Mouse (Mus musculus) spleen, embryonic (tissue): ENCODE measurements around the gene Myzap.

Experiments
- CTCF ChIA-PET: fragments of 350-600 bp; sonication (Branson Sonifier 250); formaldehyde crosslinking; loops from one replicate; lab custom pipeline; 2022; lab: Charles Lee

The Myzap gene

DNA sequence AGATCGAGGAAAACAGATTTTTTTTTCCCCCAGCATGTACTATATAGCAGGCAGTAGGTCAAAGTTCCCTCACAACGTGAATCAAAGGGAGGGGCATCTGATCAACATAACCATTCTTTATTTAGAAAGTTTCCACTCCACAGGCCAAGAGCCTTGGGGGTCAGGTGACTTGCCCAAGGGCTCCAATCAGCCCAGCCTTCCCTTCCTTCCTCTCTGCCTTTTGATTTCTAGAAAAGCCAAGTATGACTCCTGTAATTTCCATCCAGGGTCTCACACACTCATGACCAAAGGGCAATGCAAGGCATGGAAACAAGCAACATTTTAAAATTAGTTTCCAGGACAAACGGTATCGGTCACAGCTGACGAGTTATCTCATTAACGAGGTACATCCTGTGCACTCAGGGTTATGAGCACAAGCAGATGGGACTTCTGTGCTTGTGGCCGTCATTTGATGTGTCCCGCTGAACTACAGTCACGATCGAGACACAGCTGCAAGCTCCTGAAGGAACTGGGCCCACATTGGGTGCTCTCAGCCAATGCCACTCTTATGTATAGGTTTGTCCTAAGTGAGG is 44.4 kb downstream of the Myzap start:
- CTCF ChIA-PET, result no interaction called here

DNA sequence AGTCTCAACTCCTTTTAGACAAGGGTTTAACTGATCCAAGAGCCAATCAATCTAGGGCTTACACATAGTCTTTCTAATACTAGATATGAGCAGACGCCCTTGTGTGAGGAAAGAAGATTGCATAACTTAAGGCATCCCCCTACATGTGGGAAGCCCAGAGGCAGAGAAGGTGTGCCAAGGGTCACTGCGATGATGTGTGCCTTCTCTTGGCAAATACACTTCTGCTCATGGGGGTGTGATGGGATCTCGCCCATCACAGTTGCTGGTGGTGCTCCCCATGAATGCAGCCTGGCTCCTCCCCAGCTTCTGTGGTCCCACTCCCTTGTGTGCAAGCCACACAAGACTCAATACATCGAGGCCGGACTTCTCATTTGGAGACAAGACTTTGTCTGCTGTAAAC is 47.3 kb downstream of the Myzap start:
- CTCF ChIA-PET, result interaction anchor here (1.2 to 2.0 kb wide), 2 partner anchors 71 to 73 kb away, joined by 6 to 23 read pairs; no protein-coding TSS in a partner anchor

- CTCF ChIA-PET, result interaction anchor here (0.6 to 2.0 kb wide), 2 partner anchors 26 to 72 kb away, joined by 3 to 23 read pairs; no protein-coding TSS in a partner anchor
Observed at GRCm38 (mm10) chr9:71543443-71544222, 48.5 kb downstream of the Myzap start.

GRCm38 (mm10) chr9:71542292-71542691 is 49.9 kb downstream of the Myzap start:
- CTCF ChIA-PET, result no interaction called here

GRCm38 (mm10) chr9:71540739-71541138 is 51.4 kb downstream of the Myzap start:
- CTCF ChIA-PET, result interaction anchor here (1.0 to 1.2 kb wide), 2 partner anchors 9 to 52 kb away, joined by 3 to 12 read pairs; no protein-coding TSS in a partner anchor

DNA sequence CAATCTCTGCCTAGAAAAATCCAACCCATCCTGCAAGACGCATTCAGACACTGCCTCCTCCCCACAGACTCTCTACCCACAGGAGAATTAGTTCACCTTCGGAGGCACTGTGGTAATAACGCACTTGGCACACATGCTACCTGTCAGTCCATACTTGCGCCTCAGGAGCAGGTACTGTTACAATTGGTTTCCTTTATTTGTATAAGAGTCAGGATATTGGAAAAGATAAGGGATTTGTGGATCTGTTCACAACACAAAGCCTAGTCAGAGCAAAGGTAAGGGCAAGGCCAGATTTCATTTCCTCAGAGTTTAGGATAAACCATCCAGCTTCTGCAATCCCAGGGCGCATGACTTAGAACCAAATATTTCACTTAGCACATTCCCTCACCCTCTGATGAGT is 56.4 kb downstream of the Myzap start:
- CTCF ChIA-PET, result no interaction called here

DNA sequence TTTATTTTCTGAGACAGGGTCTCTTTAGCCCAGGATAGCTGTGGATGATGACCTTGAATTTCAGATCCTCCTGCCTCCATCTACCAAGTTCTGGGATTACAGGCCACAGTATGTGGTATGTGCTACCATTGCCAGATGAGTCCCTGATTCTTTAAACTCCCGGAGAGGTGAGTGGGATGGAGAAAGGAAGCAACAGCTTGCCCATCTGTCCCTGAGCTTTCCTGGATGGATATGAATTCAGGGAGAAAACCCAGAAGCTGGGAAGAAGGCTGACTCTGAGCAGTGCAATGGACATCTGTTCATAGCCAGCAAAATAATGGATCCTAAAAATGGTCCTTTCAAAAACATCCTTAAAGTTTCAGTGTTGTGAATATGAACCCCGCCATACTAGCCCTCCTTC is 57.1 kb downstream of the Myzap start:
- CTCF ChIA-PET, result no interaction called here

DNA sequence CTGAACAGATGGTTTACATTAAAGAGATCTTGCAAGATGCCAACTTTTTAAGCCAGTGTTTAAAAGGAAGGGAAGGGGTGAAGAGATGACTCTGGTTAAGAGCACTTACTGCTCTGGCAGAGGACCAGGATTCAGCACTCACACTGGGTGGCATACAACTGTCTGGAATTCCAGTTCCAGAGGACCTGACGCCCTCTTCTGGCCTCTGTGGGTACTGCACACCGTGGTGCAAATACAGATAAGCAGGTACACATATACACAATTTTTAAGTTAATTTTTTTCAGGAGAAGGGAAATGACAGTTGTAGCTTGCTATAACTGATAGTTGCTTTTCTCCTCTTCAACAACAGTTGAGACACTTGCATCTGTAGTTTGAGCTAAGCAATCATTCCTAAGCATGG is 62.2 kb downstream of the Myzap start:
- CTCF ChIA-PET, result no interaction called here

DNA sequence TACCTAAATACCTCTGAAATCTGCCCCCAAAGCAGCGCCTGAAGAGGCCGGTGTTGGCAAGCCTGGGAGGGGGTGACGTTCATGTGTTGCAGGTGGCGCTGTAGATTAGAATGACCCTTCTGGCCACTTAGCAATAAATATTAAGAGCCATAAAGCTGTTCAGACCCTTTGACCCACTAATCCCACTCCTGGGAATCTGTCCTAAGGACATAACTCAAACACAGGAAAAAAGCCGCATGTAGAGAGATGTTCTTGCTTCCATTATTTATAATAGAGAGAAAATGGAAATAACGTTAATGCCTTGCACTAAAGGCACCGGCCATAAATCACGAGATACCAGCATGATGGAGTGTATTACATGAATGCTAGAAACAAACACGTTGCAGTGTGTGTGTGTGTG is 64.7 kb downstream of the Myzap start:
- CTCF ChIA-PET, result no interaction called here

DNA sequence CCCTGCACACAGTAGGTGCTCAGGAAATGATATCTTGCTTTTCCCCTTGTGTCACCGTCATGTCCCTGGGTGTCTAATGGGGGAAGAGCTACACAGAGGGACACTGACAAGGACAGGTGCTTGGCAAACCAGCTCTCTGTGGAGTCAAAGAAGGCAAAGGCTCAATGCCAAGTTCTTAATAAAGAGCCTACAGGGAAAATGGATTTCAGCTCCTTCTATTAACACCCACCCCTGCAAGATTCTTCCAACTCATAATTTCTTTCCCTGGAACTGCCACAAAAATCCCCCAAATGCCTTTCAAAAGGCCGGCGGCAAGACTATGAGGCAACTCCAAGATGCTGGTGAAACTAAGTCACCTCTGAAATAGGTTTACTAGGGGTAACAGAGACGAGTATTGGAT is 68.3 kb downstream of the Myzap start:
- CTCF ChIA-PET, result no interaction called here

DNA sequence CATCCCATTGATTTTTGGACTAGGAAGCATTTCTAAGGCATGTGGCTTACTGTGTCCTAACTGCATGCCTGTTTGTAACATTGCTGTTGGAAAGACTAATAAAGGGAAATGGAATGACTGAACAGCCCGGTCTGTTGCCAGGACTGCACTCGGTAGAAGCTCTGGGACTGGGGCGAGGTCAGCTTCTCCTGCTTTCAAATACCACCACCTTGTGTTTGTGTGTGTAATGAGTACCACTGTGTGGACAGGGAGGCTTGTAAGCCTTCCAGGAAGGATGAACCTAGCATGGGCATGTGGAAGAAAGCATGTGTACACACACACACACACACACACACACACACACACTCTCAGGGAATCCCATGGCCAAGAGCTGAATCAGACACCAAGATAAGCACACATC is 72.3 kb downstream of the Myzap start:
- CTCF ChIA-PET, result no interaction called here

GRCm38 (mm10) chr9:71517487-71517886 is 74.7 kb downstream of the Myzap start:
- CTCF ChIA-PET, result interaction anchor here (0.7 kb wide), 1 partner anchor 26 kb away, joined by 3 read pairs; no protein-coding TSS in a partner anchor

GRCm38 (mm10) chr9:71515862-71516261 is 76.3 kb downstream of the Myzap start:
- CTCF ChIA-PET, result interaction anchor here (0.7 to 1.2 kb wide), 2 partner anchors 30 to 129 kb away, joined by 3 to 4 read pairs; partner anchors contain the start of gene Polr2m

DNA sequence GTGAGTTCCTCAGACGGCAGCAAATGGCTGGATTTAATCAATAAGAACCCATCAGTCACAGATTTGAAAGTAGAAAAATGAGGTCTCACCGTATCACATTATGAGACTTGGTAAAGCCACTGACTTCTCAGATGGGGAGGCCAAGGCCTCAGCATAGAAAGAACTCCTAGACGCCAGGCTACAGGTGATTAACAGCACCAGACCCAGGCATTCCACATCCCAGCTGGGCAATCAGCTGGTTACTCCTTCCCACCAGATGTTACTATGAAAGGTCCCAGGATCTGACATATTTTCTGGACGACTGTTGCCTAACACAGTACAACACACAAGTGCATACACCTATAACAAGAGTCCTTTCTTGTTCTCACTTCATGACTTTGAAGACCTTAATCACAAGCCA is 78.6 kb downstream of the Myzap start:
- CTCF ChIA-PET, result interaction anchor here (0.6 kb wide), 1 partner anchor 14 kb away, joined by 12 read pairs; no protein-coding TSS in a partner anchor

GRCm38 (mm10) chr9:71512899-71513298 is 79.3 kb downstream of the Myzap start:
- CTCF ChIA-PET, result interaction anchor here (0.6 to 0.7 kb wide), 2 partner anchors 13 to 110 kb away, joined by 3 to 12 read pairs; no protein-coding TSS in a partner anchor

DNA sequence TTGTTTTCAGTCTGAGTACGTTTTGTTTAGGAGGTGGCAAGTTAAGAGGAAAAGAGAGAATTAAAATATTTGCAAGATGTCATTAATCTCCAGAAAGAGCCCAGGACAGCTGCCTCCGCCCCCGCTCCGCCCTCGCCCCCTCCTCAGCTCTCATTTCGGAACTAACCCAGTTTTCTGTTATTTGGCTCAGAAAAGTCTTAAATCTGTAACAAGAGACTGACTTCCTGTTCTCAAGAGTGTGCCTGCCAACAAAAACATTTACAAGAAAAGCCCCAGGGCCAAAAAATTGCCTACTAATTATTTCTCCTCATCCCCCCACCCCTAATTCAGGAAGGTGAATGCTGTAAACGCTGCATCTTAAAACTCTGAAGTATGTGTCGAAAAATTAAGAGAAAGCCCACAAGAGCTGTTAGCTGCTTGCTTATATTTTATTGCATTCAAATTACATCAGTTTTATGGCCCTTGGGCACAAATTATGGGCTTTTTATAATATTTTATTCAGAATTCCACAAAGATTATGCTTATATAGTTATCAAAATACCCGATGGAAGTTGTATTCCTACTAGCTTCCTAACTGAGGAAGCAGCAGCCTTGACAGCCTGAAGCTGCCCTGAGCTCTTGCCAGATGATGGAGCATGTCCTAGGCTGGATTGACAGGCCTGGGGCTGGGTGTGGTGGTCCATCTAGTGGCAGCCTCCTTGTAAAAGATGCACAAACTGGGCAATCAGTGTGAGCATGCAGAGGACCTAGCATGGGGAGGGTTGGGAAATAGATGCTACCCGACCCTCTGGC is 93.6 kb downstream of the Myzap start:
- CTCF ChIA-PET, result no interaction called here

GRCm38 (mm10) chr9:71496637-71497036 is 95.5 kb downstream of the Myzap start:
- CTCF ChIA-PET, result no interaction called here

DNA sequence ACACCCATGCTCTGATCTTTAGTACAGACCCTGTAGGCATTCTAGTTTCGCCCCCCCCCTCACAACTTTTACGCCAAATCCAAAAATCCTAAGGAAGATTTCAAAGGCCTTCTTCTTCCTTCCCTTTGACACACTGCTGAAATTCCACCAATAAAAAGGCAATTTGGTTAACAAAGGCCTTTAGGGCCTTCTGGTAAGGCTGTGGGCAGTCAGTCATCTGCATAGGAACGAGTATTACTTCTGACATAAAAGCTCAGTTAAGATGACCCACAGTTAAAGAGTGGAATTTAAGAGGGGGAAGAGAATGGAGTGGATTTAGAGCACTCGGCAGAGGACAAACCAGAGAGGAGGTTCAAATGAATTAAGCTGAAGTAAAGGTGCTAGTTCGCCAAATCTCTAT is 98.4 kb downstream of the Myzap start:
- CTCF ChIA-PET, result no interaction called here

GRCm38 (mm10) chr9:71492296-71493025 is 99.7 kb downstream of the Myzap start:
- CTCF ChIA-PET, result interaction anchor here (0.7 kb wide), 1 partner anchor 9 kb away, joined by 3 read pairs; no protein-coding TSS in a partner anchor

- CTCF ChIA-PET, result no interaction called here
Observed at GRCm38 (mm10) chr9:71490076-71490475, 102.1 kb downstream of the Myzap start.

DNA sequence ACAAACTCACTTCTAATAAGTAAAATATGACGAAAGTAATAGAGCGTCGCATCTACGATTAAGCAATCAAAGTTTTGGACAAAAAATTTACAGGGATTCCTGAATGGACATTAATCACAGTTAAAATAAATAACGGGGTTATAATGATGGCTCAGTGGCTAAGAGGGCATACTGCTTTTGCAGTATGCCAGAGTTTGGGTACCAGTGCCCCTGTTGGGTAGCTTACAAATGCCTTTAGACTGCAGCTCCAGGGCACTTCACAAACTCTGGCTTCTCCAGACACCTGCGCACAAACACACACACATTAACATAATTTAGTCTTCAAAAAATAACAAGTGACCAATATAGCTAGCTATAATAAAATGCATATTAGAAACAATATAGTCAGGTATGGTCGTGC is 106.0 kb downstream of the Myzap start:
- CTCF ChIA-PET, result interaction anchor here (0.7 kb wide), 1 partner anchor 1460 kb away, joined by 3 read pairs; no protein-coding TSS in a partner anchor
